Mouse (Mus musculus) adrenal gland, adult 18-20 months (tissue): ENCODE results near the gene Zfp579. TPM values are rescaled to one million over a fixed set of nuclear protein-coding genes. Genes with fewer than 3 reads are reported as not detected.
"Not testable (repeated sequence)": the region's sequence is repeated elsewhere in the genome, so short reads cannot be mapped to it uniquely, and the experiment has no call there.

Source experiments
- DNase-seq, 2 experiments: peaks; one replicate each; pipeline ENCODE4 v3.0.0; 2021 to 2022; ENCODE audit warnings: low spot score in 2 of 2
- total RNA-seq, 2 experiments: library from RNA; stranded (reverse); gene quantifications; 1 replicate in 1 of 2; 2 replicates in 1 of 2; pipeline ENCODE4 v1.2.3; 2021

Zfp579 gene
- total RNA-seq, 2 experiments from 2014 or later: 15.9 to 25.4 TPM

GRCm38 (mm10) chr7:5016057-5016456 lies 20.1 kb upstream of the Zfp579 start:
- no peak for DNase-seq

GRCm38 (mm10) chr7:5015118-5016001 lies 19.4 kb upstream of the Zfp579 start, which contains the start of gene Gm44973:
Gene Gm44973, plus strand, starts transcription at chr7:5015496.
- peak; percentile 89 to 91 for DNase-seq

GRCm38 (mm10) chr7:5014251-5015117 lies 18.5 kb upstream of the Zfp579 start, which contains the start of the genes Zfp524 and Fiz1:
Gene Zfp524, plus strand, starts transcription at chr7:5014415.
Gene Fiz1, minus strand, starts transcription at chr7:5014697.
- DNase-seq: peak; percentile 96

- no peak for DNase-seq
Observed at GRCm38 (mm10) chr7:5012681-5013513, 16.9 kb upstream of the Zfp579 start.

GRCm38 (mm10) chr7:5008229-5008628 lies 12.3 kb upstream of the Zfp579 start:
- no peak for DNase-seq

GRCm38 (mm10) chr7:5002876-5003275 lies 6.9 kb upstream of the Zfp579 start:
- DNase-seq: not testable (repeated sequence)

GRCm38 (mm10) chr7:4999876-5000275 lies 3.9 kb upstream of the Zfp579 start:
- no peak for DNase-seq

GRCm38 (mm10) chr7:4996934-4997333 lies 976 bp upstream of the Zfp579 start:
- no peak for DNase-seq

GRCm38 (mm10) chr7:4995268-4996002 lies 523 bp downstream of the Zfp579 start:
- no peak for DNase-seq

- no peak for DNase-seq
Observed at GRCm38 (mm10) chr7:4993999-4994788, 1.8 kb downstream of the Zfp579 start.

GRCm38 (mm10) chr7:4993347-4993998 lies 2.5 kb downstream of the Zfp579 start:
- no peak for DNase-seq

- DNase-seq: no peak
Observed at GRCm38 (mm10) chr7:4988250-4988649, 7.7 kb downstream of the Zfp579 start.

GRCm38 (mm10) chr7:4976832-4977231 lies 19.1 kb downstream of the Zfp579 start:
- DNase-seq: no peak

GRCm38 (mm10) chr7:4975455-4975854 lies 20.5 kb downstream of the Zfp579 start:
- DNase-seq: no peak

- DNase-seq: peak; percentile 59
Observed at GRCm38 (mm10) chr7:4972321-4973047, 23.5 kb downstream of the Zfp579 start.

GRCm38 (mm10) chr7:4971710-4972109 lies 24.2 kb downstream of the Zfp579 start:
- no peak for DNase-seq

GRCm38 (mm10) chr7:4971068-4971467 lies 24.9 kb downstream of the Zfp579 start, which contains the start of gene Sbk3:
Gene Sbk3, minus strand, starts transcription at chr7:4971168.
- no peak for DNase-seq

GRCm38 (mm10) chr7:4964988-4965387 lies 31.0 kb downstream of the Zfp579 start:
- no peak for DNase-seq
